Mouse (Mus musculus) urinary bladder, adult 2 months (tissue): ENCODE results near the gene Creb3l2. TPM values are rescaled to one million over a fixed set of nuclear protein-coding genes. Genes with fewer than 3 reads are reported as not detected.
A peak's percentile ranks its signal among the peaks of the same experiment; 100 is the strongest.

Source experiments
- DNase-seq: peaks from one replicate; pipeline ENCODE4 v3.0.0; 2022; ENCODE audit warnings: low spot score
- polyA plus RNA-seq: library from polyadenylated mRNA; depleted of rRNA; stranded (reverse); fragments of >200 nt; gene quantifications from 2 replicates; pipeline ENCODE4 v1.2.3, GENCODE M21; 2012

The Creb3l2 gene
- polyA plus RNA-seq, 1 experiment, result 35.0 TPM

GRCm38 (mm10) chr6:37325906-37326602 is 115.9 kb downstream of the Creb3l2 start:
- DNase-seq, result no peak

- no peak for DNase-seq
Observed at GRCm38 (mm10) chr6:37325076-37325475, 116.9 kb downstream of the Creb3l2 start.

- no peak for DNase-seq
Observed at GRCm38 (mm10) chr6:37322641-37323040, 119.3 kb downstream of the Creb3l2 start.

- no peak for DNase-seq
Observed at GRCm38 (mm10) chr6:37322088-37322487, 119.9 kb downstream of the Creb3l2 start.

- no peak for DNase-seq
Observed at GRCm38 (mm10) chr6:37317904-37318303, 124.0 kb downstream of the Creb3l2 start.

GRCm38 (mm10) chr6:37315440-37315839 is 126.5 kb downstream of the Creb3l2 start:
- no peak for DNase-seq

- DNase-seq, result no peak
Observed at GRCm38 (mm10) chr6:37310601-37311000, 131.3 kb downstream of the Creb3l2 start.

GRCm38 (mm10) chr6:37306616-37307015 is 135.3 kb downstream of the Creb3l2 start:
- DNase-seq, result no peak

GRCm38 (mm10) chr6:37300492-37300891 is 141.5 kb downstream of the Creb3l2 start:
- DNase-seq, result no peak

GRCm38 (mm10) chr6:37299562-37300390 is 142.2 kb downstream of the Creb3l2 start, which contains the start of gene Dgki:
Dgki (minus strand) TSS chr6:37300184.
- DNase-seq, result peak; percentile 41

GRCm38 (mm10) chr6:37298982-37299381 is 143.0 kb downstream of the Creb3l2 start:
- no peak for DNase-seq

- DNase-seq, result no peak
Observed at GRCm38 (mm10) chr6:37297744-37298482, 144.0 kb downstream of the Creb3l2 start.

GRCm38 (mm10) chr6:37292068-37292467 is 149.9 kb downstream of the Creb3l2 start:
- DNase-seq, result no peak

- DNase-seq, result no peak
Observed at GRCm38 (mm10) chr6:37291171-37291570, 150.8 kb downstream of the Creb3l2 start.

- DNase-seq, result no peak
Observed at GRCm38 (mm10) chr6:37290691-37291090, 151.3 kb downstream of the Creb3l2 start.

- DNase-seq, result no peak
Observed at GRCm38 (mm10) chr6:37286134-37286533, 155.8 kb downstream of the Creb3l2 start.

- DNase-seq, result no peak
Observed at GRCm38 (mm10) chr6:37284879-37285278, 157.1 kb downstream of the Creb3l2 start.

- no peak for DNase-seq
Observed at GRCm38 (mm10) chr6:37283336-37283735, 158.6 kb downstream of the Creb3l2 start.

GRCm38 (mm10) chr6:37282659-37283058 is 159.3 kb downstream of the Creb3l2 start:
- DNase-seq, result no peak
